ENCODE assay signal across 8 mouse cellular contexts in the genomic region with DNA sequence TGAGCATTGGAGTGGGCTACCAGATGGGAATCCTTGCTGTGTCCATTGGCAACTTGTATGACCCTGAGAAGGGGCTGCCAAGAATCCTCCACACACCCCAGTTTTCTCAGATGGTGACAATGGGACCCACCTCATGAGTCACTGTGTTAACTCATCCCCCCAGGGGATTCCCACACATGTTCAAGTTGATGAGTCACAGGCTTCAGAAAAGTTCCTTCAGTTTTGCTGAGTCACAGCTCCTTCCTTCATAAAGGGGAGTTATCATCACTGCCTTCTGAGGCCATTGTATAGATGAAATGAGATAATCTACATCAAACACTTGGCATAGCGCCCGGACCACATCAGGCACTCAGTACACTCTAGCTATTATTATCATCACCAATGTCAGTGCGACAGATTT.
DNase-seq lines count a peak whose midpoint lies in the region; ATAC-seq lines count a peak whose summit lies in the region.

No protein-coding gene starts in this region.

- peak; percentile 25 to 28 for DNase-seq in adrenal gland, adult 18-20 months (ENCODE audit: low spot score in 2 of 2)
- DNase-seq in adrenal gland, postnatal 25 days, result no peak
- no peak for DNase-seq in neural tube, embryonic 10.5 days (ENCODE audit: extremely low spot score, low spot score)
- peak; percentile 72 to 87 for DNase-seq in frontal cortex, adult 2 months (ENCODE audit: extremely low spot score in 1 of 2, low spot score in 1 of 2)
- DNase-seq in intestine, embryonic 14.5 days (ENCODE audit: low spot score), result no peak
- DNase-seq in cerebellum, adult 11 months, result no peak

- H3K36me3 ChIP-seq in neural tube, embryonic 13.5 days, result no peaks in the 10 kb centered on the region
- H3K36me3 ChIP-seq in intestine, embryonic 14.5 days (ENCODE audit: control insufficient read depth, insufficient read depth, low read length), result no peaks in the 10 kb centered on the region

- 77% methylated on average over 3 of the region's 3 CpGs for WGBS in neural tube, embryonic 13.5 days
- 80% methylated on average over 3 of the region's 3 CpGs for WGBS in intestine, embryonic 14.5 days

- peak; percentile 45 for ATAC-seq in neural tube, embryonic 13.5 days (ENCODE audit: low read depth)
- peak; percentile 36 for ATAC-seq in intestine, embryonic 14.5 days (replicated peaks; ENCODE audit: low FRiP score, low TSS enrichment, low read depth)
- peak; percentile 31; the same call in 1 of the 2 replicates for ATAC-seq in megakaryocyte, adult 5-6 weeks (ENCODE audit: poor library complexity, severe bottlenecking)

- H3K27me3 ChIP-seq in neural tube, embryonic 13.5 days, result no peaks in the 10 kb centered on the region
- no peaks in the 10 kb centered on the region for H3K27me3 ChIP-seq in intestine, embryonic 14.5 days (replicated peaks; ENCODE audit: control insufficient read depth, insufficient read depth, low read length)

- peaks cover 27% of the 10 kb centered on the region for H3K4me1 ChIP-seq in neural tube, embryonic 13.5 days (replicated peaks)
- H3K4me1 ChIP-seq in intestine, embryonic 14.5 days (replicated peaks; ENCODE audit: control insufficient read depth, insufficient read depth, low read length), result peaks cover 27% of the 10 kb centered on the region

- H3K9me3 ChIP-seq in neural tube, embryonic 13.5 days, result no peaks in the 10 kb centered on the region
- H3K9me3 ChIP-seq in intestine, embryonic 14.5 days (ENCODE audit: control insufficient read depth, low read length), result no peaks in the 10 kb centered on the region

- H3K4me3 ChIP-seq in neural tube, embryonic 13.5 days, result no peak overlapping the region
- H3K4me3 ChIP-seq in intestine, embryonic 14.5 days (ENCODE audit: low read depth, low read length), result no peak overlapping the region

- no peak overlapping the region for H3K27ac ChIP-seq in neural tube, embryonic 13.5 days (replicated peaks)
- no peak overlapping the region for H3K27ac ChIP-seq in intestine, embryonic 14.5 days (ENCODE audit: low read depth)

- no peak overlapping the region for H3K4me2 ChIP-seq in neural tube, embryonic 13.5 days
- no peak overlapping the region for H3K4me2 ChIP-seq in intestine, embryonic 14.5 days (ENCODE audit: low read length)

- no peak overlapping the region for H3K9ac ChIP-seq in neural tube, embryonic 13.5 days
- H3K9ac ChIP-seq in intestine, embryonic 14.5 days (ENCODE audit: low read length), result no peak overlapping the region

Comparison
In these comparisons a context has a peak if more than half of its experiments do, and no peak if none do; other contexts are left out.
1. DNase-seq: peak in adrenal gland, adult 18-20 months (2 of 2) and frontal cortex, adult 2 months (2 of 2); none in adrenal gland, postnatal 25 days (single experiment), neural tube, embryonic 10.5 days (single experiment), intestine, embryonic 14.5 days (single experiment) and cerebellum, adult 11 months (single experiment).
2. Peak in every context shown above with its lines, with median percentiles within 50 percentile points of each other: ATAC-seq.